In the genomic region with DNA sequence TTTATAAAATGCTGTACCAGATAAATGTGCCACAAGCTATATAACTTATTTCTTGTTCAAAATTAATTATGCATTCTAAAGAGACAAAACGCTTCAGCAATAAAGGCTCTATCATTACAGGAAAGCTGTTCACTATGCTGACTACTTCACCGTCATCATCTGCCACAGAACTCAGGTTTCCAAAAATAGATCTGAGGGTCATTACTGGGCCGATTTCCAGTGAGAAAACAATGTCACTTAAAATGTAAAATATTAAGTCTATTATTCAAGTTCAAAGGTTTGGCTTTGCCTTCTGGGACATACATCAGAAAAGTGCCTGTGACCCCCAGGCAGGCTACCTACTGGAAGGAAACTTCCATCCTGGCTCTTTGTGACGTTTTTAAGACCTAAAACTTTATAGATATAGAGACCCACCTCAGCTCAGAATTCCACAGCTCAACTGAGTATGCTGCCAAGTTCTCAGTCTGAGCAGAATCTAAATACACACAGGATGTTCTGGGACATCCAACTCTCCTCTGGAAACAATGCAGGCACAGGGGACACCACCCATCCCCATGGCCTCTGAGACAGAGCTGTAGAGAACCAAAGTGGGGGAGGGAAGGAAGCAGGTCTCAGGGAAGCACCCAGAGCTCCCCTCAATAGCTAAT, we compare ENCODE assay signal across 12 mouse cellular contexts. TPM values are rescaled to one million over a fixed set of nuclear protein-coding genes. Genes with fewer than 3 reads are reported as not detected.
DNase-seq lines count a peak whose midpoint lies in the region; ATAC-seq lines count a peak whose summit lies in the region.
"Had no signal": no experiment of that assay in that cellular context is flagged by ENCODE, and none has a peak within 500 bp of the region (broad histone marks: within the 10 kb centered on the region; RNA-seq: fewer than 3 reads in every experiment).

No protein-coding gene starts in this region.

- H3K27me3 ChIP-seq in heart, embryonic 14.5 days (ENCODE audit: control insufficient read depth, insufficient read depth, low read length) = no peaks in the 10 kb centered on the region
- H3K27me3 ChIP-seq in kidney, embryonic 14.5 days (ENCODE audit: control insufficient read depth, insufficient read depth, low read length) = no peaks in the 10 kb centered on the region
- H3K27me3 ChIP-seq: limb, embryonic 13.5 days had no signal

- H3K4me1 ChIP-seq in heart, embryonic 14.5 days (ENCODE audit: control insufficient read depth in 2 of 2, insufficient read depth in 2 of 2, low read length in 2 of 2) = peaks cover 13 to 26% of the 10 kb centered on the region in 2 experiments
- peaks cover 4% of the 10 kb centered on the region; the same call in 1 of the 2 replicates for H3K4me1 ChIP-seq in kidney, embryonic 14.5 days (ENCODE audit: control insufficient read depth, insufficient read depth, low read length)

- H3K9me3 ChIP-seq in heart, embryonic 14.5 days (ENCODE audit: control insufficient read depth, low read length) = no peaks in the 10 kb centered on the region
- no peaks in the 10 kb centered on the region for H3K9me3 ChIP-seq in kidney, embryonic 14.5 days (ENCODE audit: control insufficient read depth, low read length)
- H3K9me3 ChIP-seq: limb, embryonic 13.5 days had no signal

- no peak overlapping the region for H3K4me3 ChIP-seq in heart, embryonic 14.5 days (ENCODE audit: control insufficient read depth in 1 of 2, insufficient read depth in 1 of 2, low read depth in 1 of 2, low read length in 2 of 2)
- H3K4me3 ChIP-seq in kidney, embryonic 14.5 days (ENCODE audit: low read length) = no peak overlapping the region
- H3K4me3 ChIP-seq: limb, embryonic 13.5 days had no signal

- H3K9ac ChIP-seq in heart, embryonic 14.5 days (ENCODE audit: low read length) = no peak overlapping the region
- no peak overlapping the region for H3K9ac ChIP-seq in kidney, embryonic 14.5 days (ENCODE audit: low read depth, low read length)
- H3K9ac ChIP-seq: limb, embryonic 13.5 days had no signal

- peak overlapping the region; percentile 18 for H3K4me2 ChIP-seq in heart, embryonic 14.5 days (ENCODE audit: low read length)
- H3K4me2 ChIP-seq in kidney, embryonic 14.5 days (replicated peaks; ENCODE audit: low read depth, low read length) = no peak overlapping the region
- H3K4me2 ChIP-seq: limb, embryonic 13.5 days had no signal

- ATAC-seq in heart, embryonic 14.5 days (ENCODE audit: insufficient number of reproducible peaks, insufficient read depth, low FRiP score, low read depth) = peak; percentile 76; the same call in 1 of the 2 replicates
- ATAC-seq in kidney, embryonic 14.5 days (ENCODE audit: low FRiP score, low TSS enrichment) = peak; percentile 68
- ATAC-seq in erythroid progenitor cell, adult 5-6 weeks (replicated peaks; ENCODE audit: low FRiP score, poor library complexity, severe bottlenecking) = no peak

- H3K27ac ChIP-seq in heart, embryonic 14.5 days (replicated peaks in 1 of 2; ENCODE audit: control insufficient read depth in 1 of 2, insufficient read depth in 1 of 2, low read depth in 2 of 2, low read length in 2 of 2) = peak overlapping the region; percentile 84 to 93
- H3K27ac ChIP-seq in kidney, embryonic 14.5 days (ENCODE audit: low read depth, low read length) = peak overlapping the region; percentile 71; the same call in 1 of the 2 replicates
- H3K27ac ChIP-seq: limb, embryonic 13.5 days had no signal

- no peaks in the 10 kb centered on the region for H3K36me3 ChIP-seq in heart, embryonic 14.5 days (ENCODE audit: control insufficient read depth, insufficient read depth, low read length)
- no peaks in the 10 kb centered on the region for H3K36me3 ChIP-seq in kidney, embryonic 14.5 days (ENCODE audit: control insufficient read depth, insufficient read depth, low read length)
- H3K36me3 ChIP-seq: limb, embryonic 13.5 days had no signal

- peak; percentile 43 for DNase-seq in gastrocnemius, postnatal 25 days
- no peak for DNase-seq in gastrocnemius, postnatal 10 days
- DNase-seq in lung, postnatal 4 days = peak; percentile 52 to 64
- DNase-seq in layer of hippocampus, postnatal 25 days (ENCODE audit: extremely low spot score in 1 of 2, low spot score in 1 of 2) = no peak
- DNase-seq in right cerebral cortex, postnatal 10 days (ENCODE audit: low spot score in 2 of 2) = no peak
- DNase-seq: cerebellum, adult 9-10 months; midbrain, embryonic 14.5 days; thymus, adult 2 months had no signal

- WGBS in heart, embryonic 14.5 days = 4% methylated on average over 4 of the region's 4 CpGs
- 31% methylated on average over 4 of the region's 4 CpGs for WGBS in kidney, embryonic 14.5 days

RNA-seq across cellular contexts. Expression of gene Tmtc1, which starts 53.4 kb away (rescaled TPM):
- total RNA-seq in gastrocnemius, postnatal 25 days (2021) = 10 to 100 TPM; 64.0 to 64.8 TPM
- total RNA-seq in gastrocnemius, postnatal 10 days (2021) = 10 to 100 TPM; 57.5 to 58.7 TPM
- 3.8 and 4.1 TPM in 2 replicates for polyA plus RNA-seq in heart, embryonic 14.5 days (2014; fragmentation: Nextera tagmentation; extraction: Ambion mirVana)
- 1.4 and 2.5 TPM in 2 replicates for polyA plus RNA-seq in kidney, embryonic 14.5 days (2014; fragmentation: Nextera tagmentation; extraction: Ambion mirVana)
- 10 to 100 TPM; 32.5 to 33.4 TPM for total RNA-seq in layer of hippocampus, postnatal 25 days (2021)
- 0.42 TPM in 1 of 2 replicates, not detected in the other for total RNA-seq in erythroid progenitor cell, adult 5-6 weeks (2015; ENCODE audit: low replicate concordance)
- 0.26 and 0.45 TPM in 2 replicates for total RNA-seq in erythroid progenitor cell, adult 5-6 weeks (2017; ENCODE audit: low replicate concordance)

Comparison
In these comparisons a context has a peak if more than half of its experiments do, and no peak if none do; other contexts are left out.
1. DNase-seq: peak in gastrocnemius, postnatal 25 days (single experiment) and lung, postnatal 4 days (2 of 2); none in gastrocnemius, postnatal 10 days (single experiment), layer of hippocampus, postnatal 25 days (0 of 2) and right cerebral cortex, postnatal 10 days (0 of 2).
2. RNA of gene Tmtc1, which starts 53.4 kb away (total RNA-seq): 64.0 to 64.8 TPM in gastrocnemius, postnatal 25 days, 57.5 to 58.7 TPM in gastrocnemius, postnatal 10 days and 32.5 to 33.4 TPM in layer of hippocampus, postnatal 25 days; 0.26 to 0.45 TPM in erythroid progenitor cell, adult 5-6 weeks; every median in the first group is over 10 times any median in the second.